Mouse (Mus musculus) adrenal gland, postnatal 14 days (tissue): ENCODE data around the gene Borcs5. TPM values are rescaled to one million over a fixed set of nuclear protein-coding genes. Genes with fewer than 3 reads are reported as not detected.

Source experiments
- DNase-seq: peaks from one replicate; pipeline ENCODE4 v3.0.0; 2021; ENCODE audit warnings: mixed read lengths
- total RNA-seq: library from RNA; stranded (reverse); gene quantifications from 2 replicates; pipeline ENCODE4 v1.2.3, GENCODE M21; 2021

Gene Borcs5
- total RNA-seq, 1 experiment from 2014 or later = 11.9 TPM

DNA sequence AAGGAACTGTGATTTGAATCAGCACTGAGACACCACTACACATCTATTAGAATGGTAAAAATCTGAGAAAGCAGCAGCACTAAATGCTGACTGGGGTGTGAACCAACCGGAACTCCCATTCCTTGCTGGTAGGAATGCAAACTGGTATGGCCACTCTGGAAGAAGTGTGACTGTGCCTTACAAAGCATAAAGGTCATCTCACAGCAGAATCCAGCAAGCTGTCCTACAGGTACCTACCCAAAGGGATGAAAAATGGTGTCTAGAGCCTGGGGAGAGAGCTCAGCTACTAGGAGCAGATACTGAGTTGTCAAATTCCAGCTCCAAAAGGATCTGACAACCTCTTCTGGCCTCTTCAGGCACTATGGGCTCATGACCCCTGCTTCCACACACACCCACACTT lies 12.7 kb upstream of the Borcs5 start:
- no peak for DNase-seq

DNA sequence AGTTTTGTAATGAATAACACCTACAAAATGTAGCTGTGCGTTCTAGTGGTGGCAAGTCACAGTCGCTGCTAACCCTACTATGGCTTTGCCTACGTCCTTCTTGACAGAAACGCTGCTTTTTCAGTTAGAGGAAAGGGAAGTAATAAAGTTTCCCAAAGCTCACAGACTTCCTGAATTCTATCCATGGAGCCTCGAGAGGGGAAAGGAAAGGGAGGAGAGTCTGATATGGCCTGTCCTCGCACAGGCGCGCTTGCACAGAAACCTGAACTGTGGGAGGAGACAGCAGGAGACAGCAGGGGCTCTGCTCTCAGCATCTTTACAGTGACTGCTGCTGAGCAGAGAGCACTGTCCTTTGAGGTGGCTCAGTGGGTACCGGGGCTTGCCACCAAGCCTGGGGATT lies 8.9 kb upstream of the Borcs5 start:
- DNase-seq = peak; percentile 16

DNA sequence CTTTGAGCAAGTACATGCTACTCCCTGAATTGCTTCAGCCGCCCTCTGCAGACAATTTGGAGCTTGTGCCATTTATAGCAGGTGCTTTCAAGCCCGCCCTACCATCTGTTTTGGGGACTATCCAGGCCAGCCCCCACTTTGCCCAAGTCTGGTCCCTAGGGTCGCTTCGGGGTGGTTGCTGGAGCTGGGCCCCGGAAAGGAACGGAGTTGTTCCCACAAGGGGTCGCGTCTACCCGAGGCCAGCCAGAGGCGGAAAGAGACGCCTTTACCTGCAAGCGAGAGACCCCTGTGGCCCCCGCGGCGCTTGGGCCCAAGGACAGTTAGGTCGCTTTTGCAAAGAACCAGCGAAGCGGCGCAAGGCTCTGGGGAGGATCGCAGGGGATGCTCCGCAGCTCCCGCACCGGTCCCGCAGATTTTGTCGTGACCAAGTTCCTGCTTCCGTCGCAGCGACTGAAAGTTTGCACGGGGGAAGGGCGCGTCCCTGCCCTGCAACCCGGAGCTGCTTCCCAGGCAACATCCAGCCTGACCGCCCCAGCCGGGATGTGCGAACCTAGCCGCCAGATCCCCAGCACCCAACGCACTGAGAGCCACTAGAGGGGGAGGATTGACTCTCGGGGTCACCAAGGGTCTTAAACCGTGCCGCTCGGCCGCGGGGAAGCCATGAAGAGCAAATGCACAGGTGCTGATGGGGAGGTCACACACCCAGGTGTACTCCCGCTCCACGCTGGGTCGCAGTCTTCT lies 7.2 kb upstream of the Borcs5 start, which contains the start of gene Mansc1:
Gene Mansc1, minus strand, starts transcription at position 542 of the 741 bp plus-strand sequence.
- peak; percentile 82 for DNase-seq

DNA sequence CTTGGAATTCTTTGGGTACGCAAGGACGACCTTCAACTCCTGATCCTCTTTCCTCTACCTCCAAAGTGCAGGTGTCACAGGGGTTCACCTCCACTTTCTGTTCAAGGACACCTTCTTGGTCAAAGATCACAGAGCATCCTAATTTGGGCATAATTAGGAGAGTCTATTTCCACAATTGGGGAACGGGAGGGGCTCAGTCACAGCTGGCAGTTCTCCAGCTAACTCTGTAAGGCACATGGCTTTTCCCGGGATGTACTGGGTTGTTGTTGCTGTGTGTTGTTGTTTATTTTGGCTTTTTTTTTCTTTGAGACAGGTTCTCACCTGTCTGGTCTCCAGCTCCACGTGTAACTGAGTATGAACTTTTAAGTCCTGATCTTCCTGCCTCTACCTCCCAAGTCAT lies 6.6 kb upstream of the Borcs5 start:
- DNase-seq = no peak

DNA sequence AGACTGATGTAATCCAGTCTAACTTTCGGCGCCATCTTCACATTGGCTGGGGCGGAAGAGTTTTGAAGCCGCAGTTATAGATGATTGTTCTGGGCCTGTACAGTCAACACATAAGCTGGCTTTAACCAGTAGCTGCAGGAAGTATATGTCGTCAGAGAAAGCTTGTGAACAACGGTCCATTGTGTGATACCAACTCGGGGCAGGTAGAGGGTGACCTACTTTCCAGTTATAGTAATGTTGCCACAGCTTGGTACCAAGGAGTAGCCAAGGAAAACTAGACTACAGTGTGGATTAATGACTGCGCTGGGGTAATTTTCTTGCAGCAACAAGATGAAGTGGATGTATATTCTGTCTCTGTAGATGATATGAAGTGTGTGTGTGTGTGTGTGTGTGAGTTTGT lies 5.8 kb upstream of the Borcs5 start:
- no peak for DNase-seq

DNA sequence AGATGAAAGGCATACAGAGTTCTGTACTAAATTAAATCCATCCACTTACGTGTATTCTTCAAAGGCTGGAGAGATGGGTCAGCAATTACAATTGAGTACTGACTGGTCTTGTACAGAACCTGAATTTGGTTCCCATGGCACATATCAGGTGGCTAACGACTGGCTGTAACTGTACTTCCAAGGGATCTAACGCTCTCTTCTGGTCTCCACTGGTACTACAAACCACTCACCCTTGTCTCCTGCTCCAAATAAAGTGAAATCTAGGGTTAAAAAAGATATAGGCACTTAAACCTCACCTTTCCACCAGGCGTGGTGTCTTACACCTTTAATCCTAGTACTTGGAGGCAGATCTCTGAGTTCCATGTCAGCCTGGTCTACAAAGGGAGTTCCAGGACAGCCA lies 2.8 kb upstream of the Borcs5 start:
- DNase-seq = no peak

DNA sequence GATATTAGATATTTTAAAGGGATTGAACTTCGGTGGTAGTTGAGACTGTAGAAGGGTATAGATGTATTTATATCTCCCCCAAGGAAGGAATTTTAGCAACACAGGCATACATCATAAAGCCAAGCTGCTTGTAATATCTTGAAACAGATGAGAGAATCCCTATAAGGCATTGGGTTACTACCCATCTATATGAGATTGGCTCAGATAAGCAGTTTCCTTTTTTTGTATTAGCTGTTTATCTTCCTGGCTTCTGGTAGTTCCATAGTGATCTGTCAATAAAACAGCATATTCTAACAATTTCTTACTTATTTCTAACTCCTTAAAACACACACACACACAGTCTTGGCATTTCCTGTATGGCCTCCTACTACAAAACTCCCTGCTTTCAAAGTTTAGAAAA lies 590 bp downstream of the Borcs5 start:
- DNase-seq = no peak

DNA sequence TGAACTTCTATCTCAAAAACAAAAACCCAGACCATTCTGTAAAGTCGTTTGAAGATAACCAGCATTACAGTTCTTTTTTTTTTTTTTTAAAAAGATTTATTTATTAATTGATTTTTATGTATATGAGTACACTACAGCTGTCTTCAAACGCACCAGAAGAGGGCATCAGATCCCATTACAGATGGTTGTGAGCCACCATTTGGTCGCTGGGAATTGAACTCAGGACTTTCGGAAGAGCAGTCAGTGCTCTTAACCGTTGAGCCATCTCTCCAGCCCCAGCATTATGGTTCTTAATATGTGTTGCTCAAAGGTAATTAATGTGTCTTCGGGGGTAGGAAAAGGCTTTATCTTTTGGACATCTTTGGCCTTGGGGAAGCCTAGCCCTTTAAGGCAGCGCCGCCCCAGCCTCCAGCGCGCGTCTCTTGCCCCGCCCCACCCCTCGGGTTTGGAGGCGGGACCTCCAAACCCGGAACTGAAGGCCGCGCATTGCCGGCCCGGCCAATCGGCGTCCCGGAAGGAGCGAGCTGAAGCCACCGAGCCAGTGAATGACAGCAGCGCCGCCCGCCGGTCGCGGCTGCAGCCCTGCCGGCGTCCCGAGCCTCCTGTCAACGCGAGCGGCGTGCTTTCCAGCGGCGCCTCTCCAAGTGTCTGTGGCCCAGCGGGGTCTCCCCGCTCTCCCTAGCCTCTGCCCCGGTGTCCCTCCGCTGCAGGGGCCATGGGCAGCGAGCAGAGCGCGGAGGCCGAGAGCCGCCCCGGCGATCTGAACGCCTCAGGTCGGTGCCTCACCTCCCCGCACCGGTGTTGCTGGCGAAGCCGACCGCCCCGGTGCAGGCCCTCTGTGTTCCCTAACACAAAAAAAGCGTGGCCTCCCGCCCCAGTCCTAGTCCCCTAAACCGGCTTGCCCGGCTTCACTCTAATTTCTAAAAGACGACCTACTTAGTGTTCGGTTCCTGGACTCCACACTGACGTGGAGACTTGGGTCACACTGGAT lies 1.5 kb downstream of the Borcs5 start:
- DNase-seq = peak; percentile 97

DNA sequence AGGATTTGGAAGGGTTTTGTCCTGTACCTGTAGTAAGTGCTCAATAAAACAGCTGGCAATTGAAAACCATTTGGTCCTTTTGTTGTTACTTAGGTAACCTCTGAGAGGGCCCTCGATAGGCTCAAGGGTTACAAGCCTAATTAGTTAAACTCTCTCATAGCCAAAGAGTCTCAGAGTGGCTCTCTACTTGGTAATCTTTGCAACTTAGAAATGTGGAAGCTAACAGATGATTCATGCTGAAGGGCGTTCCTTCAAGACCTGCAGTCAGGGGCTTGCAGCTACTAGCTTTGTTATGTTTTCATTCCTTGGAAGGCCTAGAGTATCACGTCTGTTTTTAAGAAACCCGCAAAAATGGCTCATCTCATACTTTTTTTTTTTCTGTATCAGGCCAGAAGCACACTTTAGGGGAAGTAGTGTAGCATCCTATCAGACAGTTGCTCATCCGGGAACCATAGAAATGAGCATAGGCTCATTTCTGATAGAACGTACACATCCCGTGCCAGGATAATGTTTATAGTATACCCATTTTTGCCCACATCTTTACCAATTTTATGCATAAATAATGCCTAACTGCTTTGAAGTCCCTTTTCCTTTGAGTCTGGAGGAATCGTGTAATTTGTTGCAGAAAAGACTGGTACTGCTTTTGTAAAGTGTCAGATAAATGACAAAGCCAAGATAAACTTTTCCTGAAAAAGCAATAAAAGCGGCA lies 2.6 kb downstream of the Borcs5 start:
- no peak for DNase-seq

DNA sequence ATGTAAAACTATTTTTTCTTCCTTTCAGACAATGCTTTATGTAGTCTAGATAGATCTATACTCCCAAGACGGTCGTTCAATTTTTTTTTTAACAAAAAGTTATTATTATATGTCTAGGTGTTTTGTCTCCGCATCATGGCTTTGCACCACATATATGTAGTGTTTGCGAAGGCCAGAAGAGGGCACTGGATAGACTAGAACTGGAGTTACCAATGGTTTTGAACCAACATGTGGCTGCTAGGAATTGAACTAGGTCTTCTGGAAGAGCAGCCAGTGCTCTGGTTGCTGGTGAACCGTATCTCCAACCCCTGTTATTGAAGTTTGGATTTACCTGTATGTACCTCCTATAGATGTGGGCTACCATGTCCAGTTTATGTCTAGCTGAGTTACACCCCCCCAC lies 4.0 kb downstream of the Borcs5 start:
- no peak for DNase-seq

DNA sequence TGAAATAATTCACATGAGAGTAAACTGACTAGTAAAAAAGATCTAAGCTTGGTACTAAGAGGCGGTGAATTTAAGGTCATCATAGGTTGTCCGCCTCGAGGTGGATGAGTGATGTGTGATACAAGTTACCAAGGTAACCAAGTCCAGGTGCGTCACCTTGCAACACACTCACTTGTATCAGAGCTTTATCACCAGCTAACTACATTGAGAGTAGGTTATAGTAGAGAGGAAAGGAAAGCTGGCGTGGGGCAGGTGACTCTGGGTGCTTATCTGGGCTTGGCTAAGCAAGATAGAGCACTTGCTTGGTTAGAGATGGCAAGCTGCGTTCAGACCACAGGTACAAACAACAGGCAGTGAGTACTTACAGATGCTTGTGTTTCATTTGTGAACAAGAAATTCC lies 7.5 kb downstream of the Borcs5 start:
- DNase-seq = no peak

DNA sequence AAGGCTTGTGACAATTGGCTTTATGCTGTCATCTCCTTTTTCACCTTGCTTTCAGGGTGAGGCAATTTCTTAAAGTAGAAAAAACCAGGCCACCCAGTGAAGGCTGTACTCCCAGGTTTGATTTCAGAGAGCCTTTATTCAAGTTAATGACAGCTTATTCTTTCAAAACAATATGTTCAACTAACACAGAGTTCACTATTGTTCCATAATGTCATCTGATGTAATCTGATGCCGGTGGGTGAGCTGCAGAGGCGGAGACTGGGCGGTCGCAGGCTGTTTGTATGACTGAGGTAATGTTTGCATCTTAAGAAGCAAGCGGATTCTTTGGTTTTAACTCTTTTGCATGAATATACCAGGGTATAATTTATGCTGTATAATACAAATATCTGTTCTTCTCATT lies 8.3 kb downstream of the Borcs5 start:
- DNase-seq = no peak

DNA sequence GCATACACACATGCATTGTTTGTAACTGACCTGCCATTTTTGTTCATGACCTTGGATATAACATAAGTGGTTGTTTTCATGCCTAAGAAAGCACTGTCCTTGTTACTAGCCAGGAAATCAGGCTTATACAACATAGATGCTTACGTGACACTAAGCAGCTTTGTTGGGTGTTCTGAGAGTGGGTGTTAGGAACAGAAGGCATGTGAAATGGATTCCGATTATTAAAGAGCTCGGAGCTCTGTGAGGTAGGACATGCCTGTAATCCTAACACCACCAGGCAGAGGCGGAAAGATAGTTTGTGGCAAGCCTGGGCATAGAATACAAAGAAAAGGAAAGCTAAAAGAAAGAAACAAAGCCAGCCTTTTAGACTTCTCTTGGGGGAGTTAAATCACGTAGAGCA lies 9.0 kb downstream of the Borcs5 start:
- no peak for DNase-seq

DNA sequence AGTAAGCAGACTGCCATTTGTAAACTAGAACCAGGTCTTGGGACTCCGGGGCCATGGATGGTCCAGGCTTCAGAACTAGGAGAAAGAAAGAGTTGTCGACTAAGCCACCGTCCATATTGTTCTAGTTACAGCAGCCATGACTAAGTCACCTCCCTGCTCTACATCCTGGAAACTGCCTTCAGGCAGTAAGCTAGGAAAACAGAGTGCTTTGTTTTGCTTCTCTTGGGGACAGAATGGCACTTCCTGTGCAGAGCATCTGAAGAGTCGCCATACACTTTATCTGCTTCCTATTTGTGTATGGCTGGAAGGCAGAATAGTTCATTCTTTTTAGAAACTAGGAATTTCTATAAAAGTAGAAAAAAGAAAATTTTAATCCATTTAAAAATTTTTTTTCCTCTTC lies 17.2 kb downstream of the Borcs5 start:
- DNase-seq = no peak

DNA sequence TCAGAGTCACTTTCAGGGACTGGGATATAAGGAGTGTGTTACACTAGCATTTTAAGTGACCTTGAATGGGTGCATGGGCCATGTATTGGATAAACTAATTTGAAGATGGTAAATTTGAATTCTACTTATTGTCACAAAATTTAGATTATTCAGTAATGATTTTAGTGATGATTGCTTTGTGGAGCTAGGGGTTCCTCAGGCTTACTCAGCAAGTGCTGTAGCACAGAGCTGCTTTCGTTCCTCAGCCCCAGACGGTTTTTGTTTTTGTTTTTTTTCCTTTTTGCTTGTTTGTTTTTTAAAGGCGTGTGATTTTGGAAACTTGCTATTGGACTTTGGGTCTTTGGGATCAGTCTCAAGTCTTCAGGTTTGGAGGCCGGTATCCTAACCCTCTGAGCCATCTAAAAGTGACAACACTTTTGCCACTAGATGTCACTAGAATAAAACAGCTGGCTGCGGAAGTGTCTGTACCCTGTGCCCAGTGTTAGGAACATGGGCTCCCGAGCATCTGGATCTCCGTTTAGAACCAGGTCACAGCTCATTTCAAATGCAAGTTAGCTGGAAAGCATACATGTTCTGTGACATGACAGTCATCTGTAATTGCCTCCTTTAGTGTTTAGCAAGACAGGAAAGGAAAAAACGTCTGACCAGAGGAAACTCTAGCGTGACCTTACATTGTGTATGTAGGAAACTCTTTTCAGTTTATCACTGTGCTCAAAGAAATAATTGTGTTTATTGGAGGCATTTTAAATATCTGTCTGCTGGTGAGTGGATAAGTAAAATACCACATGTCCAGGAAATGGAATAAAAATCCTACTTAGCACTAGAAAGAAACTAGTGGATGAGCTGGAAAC lies 20.0 kb downstream of the Borcs5 start:
- DNase-seq = peak; percentile 68

DNA sequence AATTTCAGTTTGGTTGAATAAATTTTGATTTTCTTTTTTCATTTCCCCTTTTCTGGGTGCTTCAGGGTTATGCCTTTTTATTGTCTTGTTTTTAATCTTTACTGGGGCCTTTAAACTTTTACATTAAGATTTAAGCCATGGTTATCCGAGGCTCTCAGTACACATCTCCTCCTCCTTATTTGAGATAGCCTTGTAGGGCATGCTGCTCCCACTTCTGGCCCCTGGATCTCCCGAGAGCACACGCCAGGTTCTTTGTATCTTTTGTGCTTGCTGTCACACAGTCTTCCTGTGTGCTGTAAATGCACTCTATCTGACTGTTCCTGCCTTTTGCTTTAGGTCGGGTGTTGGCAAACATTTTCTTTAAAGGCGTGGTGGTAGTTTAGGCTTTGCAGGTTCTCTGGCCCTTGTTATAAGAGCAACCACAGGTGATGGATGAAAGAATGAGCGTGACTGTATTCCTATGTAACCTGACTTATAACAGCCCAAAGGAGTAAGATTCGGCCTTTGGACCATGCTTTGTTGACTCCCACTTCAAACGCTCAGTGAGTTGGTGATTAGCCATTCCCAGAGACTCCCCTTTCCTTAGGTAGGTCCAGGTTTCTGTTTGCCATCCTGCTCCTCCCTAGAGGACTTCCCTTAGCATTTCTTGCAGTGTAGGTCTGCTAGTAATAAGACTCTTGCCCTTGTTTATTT lies 21.6 kb downstream of the Borcs5 start:
- DNase-seq = no peak

DNA sequence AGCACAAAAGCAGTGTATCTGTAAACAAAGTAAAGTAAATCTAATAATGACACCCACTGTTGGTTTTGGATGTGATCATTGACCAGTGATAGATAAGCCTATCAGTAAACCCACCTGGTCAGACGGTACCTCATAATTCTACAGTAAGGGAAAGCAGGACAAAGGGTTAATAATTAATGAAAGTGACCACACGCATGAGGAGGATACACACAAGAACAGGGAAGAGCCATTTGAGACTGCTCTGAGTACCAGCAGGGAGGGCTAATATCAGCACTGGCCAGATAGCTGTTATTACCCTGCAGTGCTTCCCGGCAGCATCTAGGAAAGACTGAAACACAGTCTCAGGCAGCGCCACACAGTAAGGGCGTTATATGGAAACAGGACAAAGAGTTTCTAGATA lies 25.3 kb downstream of the Borcs5 start:
- no peak for DNase-seq

DNA sequence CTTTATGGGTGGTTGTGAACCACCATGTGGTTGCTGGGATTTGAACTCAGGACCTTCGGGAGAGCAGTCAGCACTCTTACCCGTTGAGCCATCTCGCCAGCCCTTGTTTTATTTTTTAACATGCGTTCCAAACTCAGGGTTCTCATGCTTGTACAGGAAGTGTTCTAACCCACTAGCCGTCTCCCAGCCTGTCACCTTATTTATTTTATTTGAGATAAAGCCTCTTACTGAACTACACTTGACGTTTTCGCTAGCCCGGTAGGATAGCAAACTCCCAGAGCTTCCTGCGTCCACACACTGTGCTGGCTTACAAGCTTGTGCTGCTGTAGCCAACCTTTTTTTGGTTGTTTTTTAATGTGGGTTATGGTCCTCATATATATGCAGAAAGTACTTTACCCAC lies 26.5 kb downstream of the Borcs5 start:
- DNase-seq = no peak

DNA sequence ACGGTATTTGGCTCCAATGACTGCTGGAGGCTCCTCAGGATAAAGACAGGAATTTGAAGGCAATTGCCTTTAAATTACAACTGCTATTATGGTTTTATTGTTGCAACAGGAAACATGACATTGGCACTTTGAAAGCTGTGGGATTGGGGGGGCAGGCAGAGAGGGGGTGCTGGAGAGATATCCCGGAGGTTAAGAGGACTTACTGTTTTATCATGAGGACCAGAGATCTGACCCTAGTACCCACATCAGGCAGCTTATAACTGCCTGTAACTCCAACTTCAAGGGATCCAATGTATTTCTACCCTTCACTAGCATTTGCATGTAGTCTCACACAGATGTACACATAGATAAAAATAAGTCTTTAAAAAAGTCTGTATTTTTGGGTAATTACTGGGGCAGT lies 29.2 kb downstream of the Borcs5 start:
- no peak for DNase-seq

DNA sequence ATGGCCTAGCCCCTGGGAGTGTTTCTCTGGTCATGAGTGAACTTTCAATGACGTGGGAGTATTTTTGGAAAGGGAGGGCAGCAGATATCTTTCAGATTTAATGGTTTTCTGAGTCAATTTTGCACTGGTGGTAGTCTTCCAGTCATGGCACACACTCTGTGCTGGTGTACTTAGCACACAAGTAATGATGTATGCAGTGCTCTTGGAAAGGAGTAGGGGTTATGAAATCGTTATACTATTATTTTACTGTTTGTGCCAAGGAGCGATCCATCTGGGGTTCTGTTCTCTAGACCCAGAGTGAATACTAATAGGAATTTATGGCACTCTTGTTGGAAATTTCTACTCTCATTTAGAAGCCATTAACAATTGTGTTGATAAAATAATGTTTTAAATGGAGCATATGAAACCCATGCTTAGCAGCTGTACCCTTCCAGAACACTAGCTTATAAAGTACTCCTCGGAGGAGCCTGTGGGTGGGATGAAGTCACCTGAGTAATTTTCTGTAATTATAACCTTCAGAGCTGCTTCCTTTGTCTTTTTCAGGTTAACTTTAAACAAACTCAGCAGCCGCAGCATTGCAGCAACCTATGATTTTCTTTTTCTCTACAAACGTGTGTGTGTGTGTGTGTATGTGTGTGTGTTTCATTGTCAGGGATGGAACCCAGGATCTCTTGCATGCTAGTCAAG lies 30.0 kb downstream of the Borcs5 start:
- DNase-seq = no peak
